Mouse (Mus musculus): Measurements from ENCODE around the gene Cdc42ep2.

DNA sequence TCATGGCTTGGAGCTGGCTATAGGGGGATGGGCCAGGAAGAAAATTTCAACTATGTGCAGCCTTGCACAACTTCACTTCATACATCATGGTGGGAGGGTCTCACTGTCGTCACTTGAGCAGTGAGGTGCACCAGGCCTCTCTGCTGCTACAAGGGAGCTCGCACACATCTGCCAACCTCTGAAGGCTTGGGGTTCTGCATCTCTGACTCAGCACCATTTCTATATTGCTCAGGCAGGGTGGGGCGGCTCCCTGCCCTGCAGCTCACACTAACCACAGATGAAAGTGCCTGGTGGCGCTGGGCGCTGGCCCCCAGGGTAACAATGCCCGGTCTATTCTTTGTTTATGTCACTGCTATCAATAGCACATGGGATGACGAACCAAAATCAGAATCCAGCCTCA lies 20.4 kb upstream of the Cdc42ep2 start:
- TF ChIP-seq TCF12 (IDR thresholded peaks at IDR 0.05; ENCODE audit: low read depth, low read length) (no peak), MAX (IDR thresholded peaks at IDR 0.05; ENCODE audit: low read length) (no peak), UBTF (IDR thresholded peaks at IDR 0.05; ENCODE audit: low read depth, low read length) (no peak), RCOR1 (conservative IDR thresholded peaks at IDR 0.05; ENCODE audit: low read depth, low read length) (no peak), CTCF (conservative IDR thresholded peaks at IDR 0.05 in 1 of 2, IDR thresholded peaks at IDR 0.05 in 1 of 2; ENCODE audit: low read depth in 2 of 2, low read length in 2 of 2) (no peak), EP300 (IDR thresholded peaks at IDR 0.05; ENCODE audit: low read length) (no peak), POLR2A (IDR thresholded peaks at IDR 0.05; ENCODE audit: low read depth, low read length) (no peak), HCFC1 (IDR thresholded peaks at IDR 0.05; ENCODE audit: low read depth, low read length) (no peak), ZC3H11A (IDR thresholded peaks at IDR 0.05; ENCODE audit: low read depth, low read length) (no peak)
